Mouse (Mus musculus) heart, adult 2 months (tissue): ENCODE data around the gene Evl.

Experiments
- CTCF ChIP-seq: fragments of 200-600 bp; IDR thresholded peaks from 2 replicates; pipeline ENCODE4 v1.8.1; 2022; ENCODE audit warnings: antibody characterized with exemption, mild to moderate bottlenecking, moderate library complexity
- EP300 ChIP-seq: fragments of 200-500 bp; IDR thresholded peaks from 2 replicates; pipeline ENCODE4 v1.6.1; 2011; ENCODE audit warnings: low read depth, low read length, control low read depth; ENCODE audit not compliant: insufficient read depth
- POLR2A ChIP-seq: fragments of 200-500 bp; IDR thresholded peaks from 2 replicates; pipeline ENCODE4 v1.6.1; 2011; ENCODE audit warnings: mild to moderate bottlenecking, low read depth, low read length, control low read depth; ENCODE audit not compliant: insufficient read depth

GRCm38 (mm10) chr12:108551731-108552130, 2.8 kb upstream of the Evl start:
- TF ChIP-seq POLR2A (no peak), CTCF (no peak), EP300 (no peak)
